Mouse (Mus musculus): Measurements from ENCODE around the gene Tcp10a.
"Not testable (repeated sequence)": the region's sequence is repeated elsewhere in the genome, so short reads cannot be mapped to it uniquely, and the experiment has no call there.

The Tcp10a gene

DNA sequence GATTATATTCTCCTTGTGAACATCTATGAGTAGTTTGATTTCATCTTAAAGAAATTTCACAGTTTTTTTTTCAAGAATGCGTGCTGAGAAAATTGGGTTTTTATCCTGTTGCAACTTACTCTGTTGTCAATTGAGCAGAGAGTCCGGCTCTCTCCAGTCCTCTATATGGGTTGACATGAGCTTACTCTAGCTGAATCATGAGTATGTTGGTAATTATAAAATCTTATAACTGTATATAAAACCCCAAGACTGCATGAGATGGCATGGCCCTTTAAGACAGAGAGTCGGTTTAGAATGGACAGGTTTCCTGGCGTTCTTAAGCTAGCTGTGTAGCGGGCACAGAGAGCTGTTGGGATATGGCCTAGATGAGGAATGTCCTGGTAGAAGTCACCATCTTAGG lies at the start of gene Tcp10a:
Tcp10a (plus strand) TSS at position 301 of the 400 bp plus-strand sequence.
- DNase-seq (ENCODE audit: low spot score in 2 of 2) = not testable (repeated sequence)

DNA sequence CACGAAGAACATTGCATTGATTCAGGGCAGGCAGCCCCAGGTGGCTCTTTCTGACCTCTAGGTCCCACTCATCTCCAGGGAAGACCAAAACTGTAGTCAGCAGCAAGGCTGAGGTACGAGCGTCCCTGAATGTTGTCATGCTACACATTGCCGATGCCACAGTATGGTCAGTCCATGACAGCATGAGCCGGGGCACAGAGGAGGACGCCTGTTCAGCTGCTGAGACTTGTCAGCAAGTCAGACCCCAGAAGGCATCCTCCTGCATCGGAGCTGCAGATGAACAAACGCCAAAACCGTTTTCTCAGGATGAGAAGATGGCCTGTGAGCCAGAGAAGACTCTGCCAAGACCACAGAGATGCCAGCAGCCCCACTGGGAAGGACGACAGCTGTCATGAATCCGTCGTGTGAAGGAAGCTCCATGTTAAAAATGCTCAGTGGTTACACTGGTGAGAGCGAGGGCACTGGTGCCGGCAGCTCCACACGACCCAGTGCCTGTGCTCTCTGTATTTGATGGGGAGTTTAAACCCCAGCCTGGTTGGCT lies 45.7 kb upstream of the Tcp10a start:
- no peak for DNase-seq (ENCODE audit: low spot score in 2 of 2)

DNA sequence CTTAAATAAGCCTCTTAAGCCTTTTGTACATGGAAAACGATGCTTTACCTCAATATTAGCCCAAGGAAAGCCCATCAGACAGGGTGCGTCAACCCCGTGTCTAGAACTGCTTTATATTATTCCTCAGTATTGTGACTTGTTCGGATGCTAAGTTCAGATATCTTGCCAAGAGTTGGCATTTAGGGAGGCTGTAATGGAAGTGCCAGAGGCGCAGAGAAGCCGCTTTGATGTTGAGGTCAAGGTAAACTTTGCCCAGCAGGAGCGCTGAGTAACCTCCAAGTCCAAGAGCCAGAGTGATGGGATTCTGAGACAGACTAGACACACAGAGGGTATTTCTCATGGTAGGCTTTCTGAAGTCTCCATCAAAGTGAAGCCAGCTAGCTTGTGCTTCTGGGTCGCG lies 45.2 kb upstream of the Tcp10a start:
- DNase-seq (ENCODE audit: low spot score in 2 of 2) = no peak

DNA sequence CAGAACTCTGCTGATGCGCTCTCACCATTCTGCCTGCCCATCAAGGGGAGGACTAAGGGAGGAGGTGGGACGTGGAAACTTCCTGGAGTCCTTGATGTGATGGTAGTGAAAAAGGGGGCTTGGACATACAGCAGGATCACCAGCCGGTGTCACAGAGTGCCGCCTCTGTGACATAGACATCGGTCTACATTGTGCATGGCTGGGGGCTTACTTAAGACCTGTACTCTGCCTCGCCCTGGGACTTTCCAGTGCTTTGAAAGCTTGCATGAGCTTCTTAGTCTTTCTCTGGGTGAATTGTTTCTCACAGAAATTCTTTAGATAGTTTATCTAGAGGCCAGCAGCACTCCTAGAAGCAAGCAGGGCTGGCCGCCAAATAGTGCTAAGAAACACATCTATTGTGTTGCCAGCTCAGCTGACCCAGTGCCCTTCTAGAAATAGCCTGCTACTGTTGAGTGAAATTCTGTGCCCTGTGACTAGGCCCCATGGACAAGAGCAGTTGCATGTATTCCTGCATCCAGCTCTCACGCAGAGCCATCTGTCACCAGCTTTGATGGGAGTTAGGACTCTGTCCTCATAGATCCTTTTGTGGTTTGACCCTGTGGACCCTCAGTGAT lies 40.0 kb upstream of the Tcp10a start:
- DNase-seq (ENCODE audit: low spot score in 2 of 2) = no peak

- no peak for DNase-seq (ENCODE audit: low spot score in 2 of 2)
Observed at GRCm38 (mm10) chr17:7285292-7285691, 39.2 kb upstream of the Tcp10a start.

DNA sequence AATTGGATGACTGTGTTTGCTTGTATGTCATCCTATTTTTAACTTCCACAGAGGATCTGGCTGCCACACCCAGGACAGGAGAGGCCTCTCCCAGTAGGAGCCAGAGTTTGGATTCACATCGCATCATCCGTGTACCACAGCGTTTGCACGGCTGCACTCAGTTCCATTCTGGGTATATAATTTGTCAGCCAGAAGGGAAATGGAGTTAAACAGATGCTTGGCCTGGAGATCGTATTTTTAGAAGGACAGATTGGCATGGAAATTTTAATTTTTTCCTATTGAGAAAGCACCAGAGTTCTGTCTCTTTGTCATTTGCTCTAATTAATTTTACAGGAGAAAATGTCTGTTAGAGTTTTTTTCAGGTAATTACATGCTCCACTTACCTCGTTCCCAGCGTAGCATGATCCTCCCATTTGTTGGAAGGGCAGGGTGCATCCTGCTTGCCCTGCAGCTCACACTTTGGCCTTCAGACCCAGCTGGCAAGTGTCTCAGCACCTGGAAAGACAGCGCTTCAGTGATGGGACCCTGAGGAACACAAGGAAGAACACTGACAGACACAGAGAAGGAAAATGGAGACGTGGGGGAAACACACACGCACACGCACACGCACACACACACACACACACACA lies 37.9 kb upstream of the Tcp10a start:
- DNase-seq (ENCODE audit: low spot score in 2 of 2) = no peak

DNA sequence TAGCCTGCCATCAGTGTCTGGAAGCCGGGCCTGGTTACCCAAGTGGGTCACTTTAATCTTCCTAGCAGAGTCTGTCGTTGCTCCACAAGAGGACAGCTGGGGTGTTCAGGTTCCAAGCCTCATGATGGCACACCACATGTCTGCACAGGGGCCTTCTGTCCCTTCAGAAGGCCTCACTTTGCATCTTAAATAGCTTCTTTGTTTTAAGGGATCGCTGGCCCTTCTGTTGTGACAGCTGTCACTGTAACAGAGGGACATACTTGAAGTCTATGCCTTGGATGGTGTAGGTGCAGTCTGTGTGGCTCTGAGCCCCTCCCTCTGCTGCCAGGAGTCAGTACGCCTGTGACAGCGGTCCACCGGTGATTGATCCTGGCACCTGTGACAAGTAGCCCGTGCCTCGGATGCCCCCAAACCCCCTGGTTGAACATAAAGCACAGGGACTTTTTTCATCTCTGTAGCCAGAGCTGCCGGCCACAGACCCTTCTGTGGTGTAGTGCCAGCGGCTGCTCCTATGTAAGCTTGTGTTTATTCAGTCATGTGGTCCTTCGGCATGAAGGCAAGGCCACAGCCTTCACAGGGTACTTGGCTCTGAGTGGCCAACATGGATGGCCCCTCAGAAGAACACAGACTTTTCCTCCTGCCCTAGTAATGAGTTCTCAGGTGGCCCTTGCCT lies 32.3 kb upstream of the Tcp10a start:
- no peak for DNase-seq (ENCODE audit: low spot score in 2 of 2)

DNA sequence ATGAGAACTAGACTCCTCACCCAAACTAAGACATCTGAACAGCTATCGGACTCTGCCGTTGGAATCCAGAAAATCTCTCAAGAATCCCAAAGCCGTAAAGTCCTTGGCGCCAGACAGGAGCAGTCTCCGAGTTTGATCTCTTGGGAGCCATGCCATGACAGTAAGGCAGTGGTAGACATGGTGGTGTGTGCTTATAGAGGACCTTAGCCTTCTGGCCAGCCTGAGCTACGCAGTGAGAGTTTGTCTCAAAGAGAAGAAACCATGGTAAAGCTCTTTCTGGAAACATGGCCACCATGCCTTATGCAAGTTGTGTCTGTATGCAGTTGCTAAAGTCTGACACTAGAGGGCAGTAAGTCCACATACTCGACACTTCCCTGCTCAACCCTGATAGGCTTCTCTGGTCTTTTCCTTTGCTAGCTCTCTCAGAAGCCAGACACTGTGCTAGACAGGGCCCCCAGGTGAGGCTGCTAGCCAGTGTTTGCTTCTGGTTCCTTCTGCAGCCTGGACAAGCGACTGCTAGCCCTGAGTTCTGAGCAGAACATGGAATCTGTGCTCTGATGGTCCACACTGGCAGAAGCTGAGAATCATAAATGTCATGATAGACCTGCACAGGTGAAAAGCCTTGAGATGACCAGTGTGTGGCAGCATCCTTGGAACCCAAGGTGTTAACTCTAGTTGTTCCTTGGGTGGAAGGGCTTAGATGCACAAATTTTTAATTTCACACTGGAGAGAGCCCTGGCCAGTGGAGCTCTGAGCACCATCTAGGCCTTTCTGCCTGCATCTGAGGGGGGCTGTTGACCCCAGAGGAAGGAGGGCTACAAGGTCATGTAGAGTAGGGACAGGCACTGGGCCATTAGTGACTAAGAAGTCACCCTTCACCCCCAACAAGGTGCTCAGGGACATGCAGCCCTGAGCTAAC lies 17.9 kb upstream of the Tcp10a start:
- DNase-seq (ENCODE audit: low spot score in 2 of 2) = not testable (repeated sequence)

DNA sequence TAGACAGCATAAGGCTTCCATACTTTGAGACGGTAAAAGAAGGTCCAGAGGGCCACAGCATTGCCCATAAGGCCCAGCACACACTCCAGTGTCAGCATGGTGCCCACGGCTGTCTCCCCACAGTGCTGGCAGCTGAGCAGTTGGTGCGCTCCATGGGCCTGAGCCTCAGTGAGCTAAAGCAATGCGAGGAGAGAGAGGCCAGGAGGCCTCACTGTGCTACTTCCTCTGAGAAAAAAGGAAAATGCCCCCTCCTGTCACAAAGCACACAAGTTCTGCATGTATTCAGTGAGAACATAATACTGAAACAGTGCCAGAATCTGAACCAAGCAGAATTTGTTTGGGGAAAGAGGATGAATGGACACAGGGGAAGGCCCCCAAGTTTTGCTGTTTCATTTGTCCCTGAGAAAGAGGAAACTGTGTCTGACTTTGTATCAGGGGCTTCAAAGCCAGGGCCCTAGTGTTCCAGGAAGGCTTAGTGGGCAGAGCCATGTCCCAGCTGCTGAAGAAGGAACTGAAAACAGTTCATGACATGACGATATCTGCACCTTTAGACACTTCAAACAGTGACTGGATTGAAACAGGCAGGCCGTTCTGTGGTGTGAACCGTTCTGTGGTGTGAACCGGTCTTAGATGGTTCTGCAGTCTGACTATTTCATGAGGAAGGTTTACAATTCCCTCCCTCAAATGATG lies 8.6 kb upstream of the Tcp10a start:
- DNase-seq (ENCODE audit: low spot score in 2 of 2) = not testable (repeated sequence)

DNA sequence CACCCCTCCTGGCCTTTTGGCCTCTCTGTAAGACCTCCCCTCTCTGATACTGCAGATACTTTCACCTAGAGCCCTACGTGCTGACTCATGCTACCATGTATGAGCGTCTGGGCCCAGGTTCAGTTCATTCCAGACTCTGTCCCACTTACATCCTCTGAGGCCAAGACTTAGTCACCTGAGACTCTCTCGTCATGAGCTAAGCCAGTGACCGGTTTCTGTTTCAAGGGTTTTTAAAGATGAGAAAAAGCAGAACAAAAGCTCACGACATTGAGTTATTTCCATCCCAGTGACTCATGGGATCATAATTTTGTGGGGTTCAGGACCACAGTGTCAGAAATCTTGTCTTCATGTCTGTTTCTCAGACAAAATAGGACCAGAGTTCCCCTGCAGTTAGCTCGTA lies 4.7 kb upstream of the Tcp10a start:
- DNase-seq (ENCODE audit: low spot score in 2 of 2) = not testable (repeated sequence)

DNA sequence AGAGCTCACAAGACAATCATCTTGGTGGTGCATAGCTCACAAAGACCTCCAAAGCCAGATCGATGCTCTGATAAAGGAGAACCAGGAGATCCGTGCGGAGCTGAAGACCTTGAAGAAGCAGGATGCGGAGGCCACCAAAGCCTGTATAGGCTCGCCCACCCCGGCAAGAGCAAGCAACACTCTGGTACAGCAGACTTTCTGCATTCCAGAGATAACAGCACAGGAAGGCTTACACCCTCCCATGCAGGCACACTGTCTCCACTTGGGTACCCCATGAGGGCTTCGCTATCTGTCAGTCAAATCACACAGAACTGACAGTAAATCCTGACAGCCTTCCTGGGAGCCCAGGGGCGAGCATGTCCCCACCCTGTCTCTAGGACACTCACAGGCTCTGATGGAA lies 2.0 kb downstream of the Tcp10a start:
- not testable (repeated sequence) for DNase-seq (ENCODE audit: low spot score in 2 of 2)

DNA sequence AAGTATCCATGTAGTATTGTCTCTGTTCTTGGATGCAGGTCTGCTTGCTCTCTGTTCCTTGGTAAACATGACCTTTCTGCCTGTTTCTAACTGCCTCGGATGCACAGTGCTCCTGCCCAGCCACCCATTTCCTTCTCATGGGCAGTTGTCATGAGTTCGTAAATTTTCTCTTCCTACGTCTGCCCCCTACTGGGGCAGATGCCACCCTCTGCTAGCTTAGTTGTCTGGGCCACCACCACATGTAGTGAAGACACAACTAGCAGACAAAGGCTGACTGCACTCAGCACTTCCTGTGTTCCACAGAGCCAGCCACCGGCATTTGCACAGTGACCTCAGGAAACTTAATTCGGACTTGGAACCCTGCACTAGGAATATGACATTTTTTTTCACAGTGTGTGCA lies 8.3 kb downstream of the Tcp10a start:
- not testable (repeated sequence) for DNase-seq (ENCODE audit: low spot score in 2 of 2)

GRCm38 (mm10) chr17:7337381-7337780 lies 12.9 kb downstream of the Tcp10a start:
- DNase-seq (ENCODE audit: low spot score in 2 of 2) = not testable (repeated sequence)

- not testable (repeated sequence) for DNase-seq (ENCODE audit: low spot score in 2 of 2)
Observed at GRCm38 (mm10) chr17:7348765-7349164, 24.3 kb downstream of the Tcp10a start.

- not testable (repeated sequence) for DNase-seq (ENCODE audit: low spot score in 2 of 2)
Observed at GRCm38 (mm10) chr17:7352596-7352995, 28.1 kb downstream of the Tcp10a start, which contains the start of gene Ttll2. Gene Ttll2 (minus strand): TSS chr17:7352696.

GRCm38 (mm10) chr17:7359806-7360205 lies 35.4 kb downstream of the Tcp10a start:
- DNase-seq (ENCODE audit: low spot score in 2 of 2) = not testable (repeated sequence)

- not testable (repeated sequence) for DNase-seq (ENCODE audit: low spot score in 2 of 2)
Observed at GRCm38 (mm10) chr17:7360749-7361465, 36.5 kb downstream of the Tcp10a start.

GRCm38 (mm10) chr17:7365615-7366014 lies 41.2 kb downstream of the Tcp10a start:
- DNase-seq (ENCODE audit: low spot score in 2 of 2) = not testable (repeated sequence)

DNA sequence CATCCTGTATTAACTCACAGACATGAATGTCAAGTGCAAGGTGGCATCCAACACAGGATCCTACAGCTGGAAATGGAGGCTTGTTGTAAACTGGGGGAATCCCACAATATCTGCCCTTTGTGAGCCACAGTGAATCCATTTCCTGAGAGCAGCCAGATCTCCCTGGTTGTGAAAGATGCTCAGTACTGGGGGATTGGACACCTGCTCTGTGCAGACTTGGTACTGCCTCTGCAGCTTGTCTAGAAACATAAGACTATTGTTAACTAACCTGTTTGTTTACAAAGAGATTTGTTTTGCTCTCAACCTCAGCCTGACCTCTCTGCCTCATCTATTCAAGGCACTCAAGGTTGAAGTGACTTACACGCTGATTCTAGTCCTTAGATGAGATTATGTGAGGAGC lies 41.8 kb downstream of the Tcp10a start:
- not testable (repeated sequence) for DNase-seq (ENCODE audit: low spot score in 2 of 2)

DNA sequence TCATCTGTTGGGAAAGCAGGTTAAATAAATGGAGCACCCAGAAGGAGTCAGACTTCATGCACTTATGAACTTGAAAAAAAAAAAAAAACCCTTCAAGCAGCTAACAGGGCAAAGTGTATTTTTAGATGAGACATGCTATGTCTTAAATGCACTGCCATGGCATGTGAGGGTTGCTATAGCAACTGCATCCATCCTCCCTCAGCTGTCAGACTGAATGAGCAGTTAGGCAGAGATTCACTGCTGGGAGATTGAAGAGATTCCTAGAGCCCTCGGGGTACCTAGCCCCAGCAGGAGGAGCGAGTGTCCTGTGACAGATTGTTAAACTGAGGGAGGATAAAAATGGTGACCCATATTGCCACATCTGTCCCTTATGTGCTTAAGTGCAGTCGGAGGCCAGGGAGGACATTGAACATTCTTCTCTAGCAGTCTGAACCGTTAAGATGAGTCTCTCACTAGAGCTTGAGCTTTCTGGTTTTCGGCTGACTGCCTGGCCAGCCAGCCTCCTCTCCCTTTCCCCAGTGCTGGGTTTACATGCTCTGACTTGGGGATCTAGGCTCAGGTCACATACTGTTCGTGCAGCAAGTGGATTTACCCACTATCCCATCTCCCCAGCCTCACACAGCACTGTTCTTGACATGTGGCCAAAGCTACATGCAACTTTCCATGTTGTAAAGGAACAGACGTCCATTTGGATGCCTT lies 42.4 kb downstream of the Tcp10a start:
- not testable (repeated sequence) for DNase-seq (ENCODE audit: low spot score in 2 of 2)

All from spleen, postnatal 4 days (tissue).